Mouse (Mus musculus): Measurements from ENCODE around the gene Reg1. TPM values are rescaled to one million over a fixed set of nuclear protein-coding genes. Genes with fewer than 3 reads are reported as not detected.

Gene Reg1
- total and polyA plus RNA-seq, 3 experiments: not detected

GRCm38 (mm10) chr6:78469287-78469686 lies 46.8 kb downstream of the Reg1 start:
- Histone ChIP-seq H3K4me1 (ENCODE audit: insufficient read depth, low read depth, low read length) (no peaks in the 10 kb centered on the region), H3K9me3 (replicated peaks) (peaks cover 4% of the 10 kb centered on the region; the same call in 1 of the 2 replicates)

More at GRCm38 (mm10) chr6:78469287-78469686, 46.8 kb downstream of the Reg1 start:
- TF ChIP-seq GATA1 (IDR thresholded peaks at IDR 0.05; ENCODE audit: borderline replicate concordance, low read length) (no peak), POLR2AphosphoS5 (IDR thresholded peaks at IDR 0.05; ENCODE audit: insufficient replicate concordance, low read depth, low read length) (no peak), TAL1 (conservative IDR thresholded peaks at IDR 0.05; ENCODE audit: low read depth, low read length) (no peak), GATA2 (IDR thresholded peaks at IDR 0.05; ENCODE audit: borderline replicate concordance, low read depth, low read length) (no peak), CTCF (IDR thresholded peaks at IDR 0.05; ENCODE audit: low read depth, low read length) (no peak)
- Histone ChIP-seq H3K4me3 (ENCODE audit: low read depth, low read length) (no peak overlapping the region), H3K36me3 (replicated peaks) (no peaks in the 10 kb centered on the region), H3K27me3 (ENCODE audit: insufficient read depth, low read length) (no peaks in the 10 kb centered on the region)
- no peak for ATAC-seq (ENCODE audit: extremely low read depth, insufficient number of reproducible peaks, low FRiP score, poor library complexity, severe bottlenecking)
- no peak for DNase-seq (ENCODE audit: low spot score)

Other genes with a start within 250 kb of the Reg1 start
- not detected in 2 replicates for gene Reg3b, start 52.1 kb upstream of the Reg1 start, total RNA-seq (2014; fragmentation: Nextera tagmentation)
- not detected in 2 replicates for gene Reg3b, start 52.1 kb upstream of the Reg1 start, total RNA-seq (2017)
- gene Reg3b, start 52.1 kb upstream of the Reg1 start, polyA plus RNA-seq (2012): not detected in 2 replicates
- gene Reg3d, start 43.8 kb upstream of the Reg1 start, total RNA-seq (2014; fragmentation: Nextera tagmentation): not detected in 2 replicates
- not detected in 2 replicates for gene Reg3d, start 43.8 kb upstream of the Reg1 start, total RNA-seq (2017)
- gene Reg3d, start 43.8 kb upstream of the Reg1 start, polyA plus RNA-seq (2012): not detected in 2 replicates
- not detected in 2 replicates for gene Reg3a, start 42.0 kb upstream of the Reg1 start, total RNA-seq (2014; fragmentation: Nextera tagmentation)
- gene Reg3a, start 42.0 kb upstream of the Reg1 start, total RNA-seq (2017): not detected in 2 replicates
- not detected in 2 replicates for gene Reg3a, start 42.0 kb upstream of the Reg1 start, polyA plus RNA-seq (2012)
- not detected in 2 replicates for gene Reg2, start 27.1 kb upstream of the Reg1 start, total RNA-seq (2014; fragmentation: Nextera tagmentation)
- gene Reg2, start 27.1 kb upstream of the Reg1 start, total RNA-seq (2017): not detected in 2 replicates
- gene Reg2, start 27.1 kb upstream of the Reg1 start, polyA plus RNA-seq (2012): not detected in 2 replicates
- not detected in 2 replicates for gene Reg3g, start 46.2 kb downstream of the Reg1 start, total RNA-seq (2014; fragmentation: Nextera tagmentation)
- gene Reg3g, start 46.2 kb downstream of the Reg1 start, total RNA-seq (2017): 0.12 TPM in 1 of 2 replicates, not detected in the other
- not detected in 2 replicates for gene Reg3g, start 46.2 kb downstream of the Reg1 start, polyA plus RNA-seq (2012)

Data from G1E (cell line).